Mouse (Mus musculus) limb, embryonic 13.5 days (tissue): ENCODE measurements around the gene Wrb. TPM values are rescaled to one million over a fixed set of nuclear protein-coding genes. Genes with fewer than 3 reads are reported as not detected.
"Not testable (repeated sequence)": the region's sequence is repeated elsewhere in the genome, so short reads cannot be mapped to it uniquely, and the experiment has no call there.

ENCODE experiments used
- ATAC-seq: fragments of 200-750 bp; cut with Nextera tagmentation; 2 replicates; pipeline ENCODE4 v1.8.0; 2017; ENCODE audit warnings: low read depth, moderate number of reproducible peaks, moderate TSS enrichment; ENCODE audit not compliant: low FRiP score
- H3K27ac ChIP-seq: fragments of 300-500 bp; sonication (generic); 2 replicates; pipeline ENCODE4 v1.5.1; 2015; ENCODE audit warnings: inconsistent platforms, mild to moderate bottlenecking, moderate library complexity
- H3K27me3 ChIP-seq: fragments of 300-500 bp; sonication (generic); 2 replicates; pipeline ENCODE4 v1.6.1; 2015; ENCODE audit warnings: mild to moderate bottlenecking, inconsistent platforms
- H3K36me3 ChIP-seq: fragments of 300-500 bp; sonication (generic); 2 replicates; pipeline ENCODE4 v1.6.1; 2015; ENCODE audit warnings: inconsistent platforms, mild to moderate bottlenecking, moderate library complexity
- H3K4me1 ChIP-seq: fragments of 300-500 bp; sonication (generic); 2 replicates; pipeline ENCODE4 v1.6.1; 2015; ENCODE audit warnings: inconsistent platforms
- H3K4me2 ChIP-seq: fragments of 300-500 bp; sonication (generic); replicated peaks from 2 replicates; pipeline ENCODE4 v1.6.1; 2015; ENCODE audit warnings: inconsistent platforms, mild to moderate bottlenecking, moderate library complexity
- H3K4me3 ChIP-seq: fragments of 300-500 bp; sonication (generic); 2 replicates; pipeline ENCODE4 v1.5.1; 2015; ENCODE audit warnings: moderate library complexity, mild to moderate bottlenecking, inconsistent platforms
- H3K9ac ChIP-seq: fragments of 300-500 bp; sonication (generic); 2 replicates; pipeline ENCODE4 v1.6.1; 2015; ENCODE audit warnings: mild to moderate bottlenecking, inconsistent platforms
- H3K9me3 ChIP-seq: fragments of 300-500 bp; sonication (generic); 2 replicates; pipeline ENCODE4 v1.6.1; 2016; ENCODE audit warnings: inconsistent platforms
- WGBS: fragments of 180-500 bp; shearing (Covaris S2); methylation state at CpG from one replicate; pipeline ENCODE4 v1.1.7; 2015; 5-methylcytosine and 5-hydroxymethylcytosine counted together
- polyA plus RNA-seq: library from polyadenylated mRNA; unstranded; fragments of >200 nt; fragmentation: Nextera tagmentation; extraction: Ambion mirVana; gene quantifications from 2 replicates; pipeline ENCODE4 v1.2.1, GENCODE M21; 2015

Wrb gene
- polyA plus RNA-seq, result 64.3 and 65.8 TPM in 2 replicates

DNA sequence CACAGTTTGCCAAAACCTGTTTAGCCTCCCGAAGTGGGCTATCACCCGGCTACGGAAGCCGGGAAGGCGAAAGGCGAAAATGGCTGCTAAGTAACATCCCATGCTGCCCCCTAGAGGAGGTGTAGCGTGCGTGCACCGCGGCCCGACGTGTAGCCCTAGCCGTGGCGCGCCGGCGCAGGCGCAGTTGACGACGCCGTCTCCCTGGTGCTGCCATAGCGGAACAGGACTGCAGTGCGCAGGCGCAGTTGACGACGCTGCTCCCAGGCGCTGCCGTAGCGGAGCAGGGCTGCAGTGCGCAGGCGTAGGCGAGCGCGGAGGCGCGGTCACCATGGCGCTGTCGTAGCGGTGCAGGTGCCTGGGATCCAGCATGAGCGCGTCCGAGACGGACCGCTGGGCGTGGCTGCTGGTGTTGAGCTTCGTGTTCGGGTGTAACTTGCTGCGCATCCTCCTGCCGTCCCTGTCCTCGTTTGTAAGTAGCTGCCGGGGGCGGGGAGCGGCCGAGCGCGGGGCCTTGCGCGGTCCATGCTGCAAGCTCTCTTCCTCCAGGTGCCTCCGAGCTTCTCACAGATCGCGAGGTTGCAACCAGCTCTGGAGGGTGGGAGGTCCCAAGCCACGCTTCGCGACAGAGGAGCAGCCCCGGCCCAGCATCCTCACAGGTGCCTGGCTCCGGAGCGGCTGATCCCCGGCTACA, at the start of gene Wrb:
TSS of gene Wrb (plus strand) at position 298 of the 691 bp plus-strand sequence.
- Histone ChIP-seq H3K36me3 (no peaks in the 10 kb centered on the region), H3K9me3 (peaks cover 8% of the 10 kb centered on the region; the same call in 1 of the 2 replicates), H3K4me1 (peaks cover 16% of the 10 kb centered on the region), H3K4me3 (peak within 1 kb of the TSS; percentile 85), H3K27me3 (no peaks in the 10 kb centered on the region), H3K4me2 (peak within 1 kb of the TSS; percentile 86), H3K27ac (no peak within 1 kb of the TSS), H3K9ac (peak within 1 kb of the TSS; percentile 77)
- ATAC-seq, result peak; percentile 96
- WGBS, result under 1% methylated on average over 68 of the region's 68 CpGs

GRCm38 (mm10) chr16:96095966-96096365, 49.2 kb upstream of the Wrb start:
- Histone ChIP-seq H3K36me3 (no peaks in the 10 kb centered on the region), H3K27me3 (no peaks in the 10 kb centered on the region), H3K9ac (no peak overlapping the region), H3K4me2 (no peak overlapping the region), H3K4me1 (no peaks in the 10 kb centered on the region), H3K9me3 (no peaks in the 10 kb centered on the region), H3K27ac (no peak overlapping the region), H3K4me3 (no peak overlapping the region)
- WGBS, result 88% methylated on average over 5 of the region's 5 CpGs
- ATAC-seq, result no peak

DNA sequence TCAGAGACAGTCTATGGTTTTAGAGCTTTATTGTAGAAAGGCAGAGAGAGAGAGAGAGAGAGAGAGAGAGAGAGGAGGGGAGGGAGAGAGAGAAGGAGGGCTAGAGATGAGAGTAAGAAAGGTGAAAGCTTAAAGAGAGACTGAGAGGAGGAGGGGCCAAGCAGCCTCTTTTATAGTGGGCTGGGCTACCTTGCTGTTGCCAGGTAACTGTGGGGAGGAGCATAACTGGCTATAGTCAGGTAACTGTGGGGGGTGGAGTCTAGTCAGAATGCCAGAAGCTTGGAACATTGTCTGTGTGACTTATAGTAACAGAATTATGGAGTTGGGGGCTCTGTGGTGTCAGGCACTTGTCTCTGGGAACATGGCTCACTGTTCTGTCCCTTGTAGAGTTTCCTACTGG, 47.4 kb upstream of the Wrb start:
- not testable (repeated sequence) for H3K36me3 ChIP-seq, H3K27me3 ChIP-seq, H3K27ac ChIP-seq, H3K9ac ChIP-seq, H3K4me2 ChIP-seq, H3K9me3 ChIP-seq, H3K4me1 ChIP-seq, H3K4me3 ChIP-seq, ATAC-seq

- Histone ChIP-seq H3K4me1 (no peaks in the 10 kb centered on the region), H3K9ac (no peak overlapping the region), H3K36me3 (no peaks in the 10 kb centered on the region), H3K27ac (no peak overlapping the region), H3K9me3 (no peaks in the 10 kb centered on the region), H3K4me3 (no peak overlapping the region), H3K27me3 (no peaks in the 10 kb centered on the region), H3K4me2 (no peak overlapping the region)
- no peak for ATAC-seq
- WGBS, result 41% methylated on average over 2 of the region's 2 CpGs
Measured at GRCm38 (mm10) chr16:96103036-96103435, 42.2 kb upstream of the Wrb start.

DNA sequence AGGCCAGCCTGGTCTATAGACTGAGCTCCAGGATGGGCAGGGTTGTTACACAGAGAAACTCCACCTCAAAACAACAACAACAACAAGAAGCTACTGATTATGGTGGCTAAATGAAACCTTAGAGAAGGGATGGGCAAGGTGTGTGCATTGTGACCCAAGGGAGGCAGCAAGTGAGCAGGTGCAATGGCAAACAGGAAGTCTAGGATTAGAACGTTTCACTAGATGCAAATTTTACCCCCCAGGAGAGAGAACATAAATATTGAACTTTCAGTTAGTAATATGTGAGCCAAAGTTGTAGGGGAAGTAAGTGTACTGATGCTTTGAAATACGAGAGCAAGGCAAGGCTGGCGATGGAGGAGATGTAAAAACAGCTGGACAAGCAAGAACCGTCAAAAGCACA, 35.5 kb upstream of the Wrb start:
- no peak for ATAC-seq
- H3K4me3 ChIP-seq, result no peak overlapping the region
- H3K27ac ChIP-seq, result no peak overlapping the region
- H3K9ac ChIP-seq, result no peak overlapping the region
- H3K9me3 ChIP-seq, result no peaks in the 10 kb centered on the region
- WGBS, result 53% methylated on average over 4 of the region's 4 CpGs
- no peak overlapping the region for H3K4me2 ChIP-seq
- H3K4me1 ChIP-seq, result peaks cover 3% of the 10 kb centered on the region; the same call in 1 of the 2 replicates
- H3K27me3 ChIP-seq, result no peaks in the 10 kb centered on the region
- H3K36me3 ChIP-seq, result no peaks in the 10 kb centered on the region

DNA sequence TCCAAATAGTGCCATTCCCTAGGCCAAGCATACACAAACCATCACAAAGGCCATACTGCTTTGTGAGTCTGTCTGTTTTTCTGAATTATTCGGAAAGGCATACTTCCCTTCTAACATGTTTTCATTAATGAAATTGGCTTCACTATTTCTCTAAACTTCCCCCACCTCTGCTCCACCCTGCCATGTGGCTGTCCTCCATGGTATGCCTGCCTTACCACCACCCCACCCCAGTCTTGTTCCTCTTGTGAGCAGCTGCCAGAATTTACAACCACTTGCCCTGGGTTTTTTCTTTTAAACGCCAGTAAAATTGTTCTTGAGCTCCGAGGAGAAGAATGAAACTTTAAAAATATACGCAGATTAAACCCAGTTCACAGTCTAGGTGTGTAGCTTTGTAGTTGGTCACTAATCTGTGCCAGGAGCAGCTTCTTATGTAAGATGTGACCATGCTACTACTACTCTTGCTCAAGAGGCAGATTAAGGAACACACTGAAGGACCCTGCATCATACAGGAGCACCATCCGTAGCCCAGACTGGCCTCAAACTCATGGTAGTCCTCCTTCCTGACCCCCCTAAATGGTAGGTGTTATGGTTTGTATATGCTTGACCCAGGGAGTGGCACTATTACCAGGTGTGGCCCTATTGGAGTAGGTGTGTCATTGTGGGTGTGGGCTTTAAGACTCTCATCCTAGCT, 34.4 kb upstream of the Wrb start:
- Histone ChIP-seq H3K27me3 (no peaks in the 10 kb centered on the region), H3K27ac (no peak overlapping the region), H3K4me1 (peaks cover 3% of the 10 kb centered on the region; the same call in 1 of the 2 replicates), H3K36me3 (no peaks in the 10 kb centered on the region), H3K4me3 (no peak overlapping the region), H3K9ac (no peak overlapping the region), H3K9me3 (no peaks in the 10 kb centered on the region), H3K4me2 (no peak overlapping the region)
- 64% methylated on average over 5 of the region's 5 CpGs for WGBS
- no peak for ATAC-seq

GRCm38 (mm10) chr16:96112769-96113168, 32.4 kb upstream of the Wrb start:
- 51% methylated on average over 2 of the region's 2 CpGs for WGBS
- Histone ChIP-seq H3K27me3 (no peaks in the 10 kb centered on the region), H3K4me2 (no peak overlapping the region), H3K27ac (no peak overlapping the region), H3K36me3 (no peaks in the 10 kb centered on the region), H3K4me3 (no peak overlapping the region), H3K9ac (no peak overlapping the region), H3K4me1 (peaks cover 3% of the 10 kb centered on the region; the same call in 1 of the 2 replicates), H3K9me3 (no peaks in the 10 kb centered on the region)
- no peak for ATAC-seq

GRCm38 (mm10) chr16:96114729-96115128, 30.5 kb upstream of the Wrb start:
- 55% methylated on average over 4 of the region's 4 CpGs for WGBS
- no peaks in the 10 kb centered on the region for H3K27me3 ChIP-seq

GRCm38 (mm10) chr16:96120022-96120623, 25.1 kb upstream of the Wrb start:
- WGBS, result 67% methylated on average over 4 of the region's 4 CpGs
- Histone ChIP-seq H3K4me2 (no peak overlapping the region), H3K27ac (peak overlapping the region; percentile 28; the same call in 1 of the 2 replicates), H3K27me3 (no peaks in the 10 kb centered on the region), H3K9ac (no peak overlapping the region), H3K9me3 (no peaks in the 10 kb centered on the region), H3K36me3 (peaks cover 42% of the 10 kb centered on the region), H3K4me3 (no peak overlapping the region), H3K4me1 (peaks cover 8% of the 10 kb centered on the region)
- ATAC-seq, result no peak

More at GRCm38 (mm10) chr16:96114729-96115128, 30.5 kb upstream of the Wrb start:
- H3K9me3 ChIP-seq, result no peaks in the 10 kb centered on the region
- peaks cover 3% of the 10 kb centered on the region; the same call in 1 of the 2 replicates for H3K4me1 ChIP-seq
- no peak overlapping the region for H3K4me2 ChIP-seq
- no peak overlapping the region for H3K27ac ChIP-seq
- no peak overlapping the region for H3K9ac ChIP-seq
- no peak overlapping the region for H3K4me3 ChIP-seq
- no peaks in the 10 kb centered on the region for H3K36me3 ChIP-seq
- no peak for ATAC-seq

- H3K27ac ChIP-seq, result peak overlapping the region; percentile 97
- H3K9me3 ChIP-seq, result no peaks in the 10 kb centered on the region
- peak overlapping the region; percentile 97 for H3K4me3 ChIP-seq
- peaks cover 30% of the 10 kb centered on the region for H3K4me1 ChIP-seq
- no peak for ATAC-seq
- WGBS, result 3% methylated on average over 19 of the region's 19 CpGs
- H3K27me3 ChIP-seq, result no peaks in the 10 kb centered on the region
- H3K9ac ChIP-seq, result peak overlapping the region; percentile 98
- peaks cover 46% of the 10 kb centered on the region for H3K36me3 ChIP-seq
- H3K4me2 ChIP-seq, result peak overlapping the region; percentile 92
Measured at GRCm38 (mm10) chr16:96126684-96127171, 18.5 kb upstream of the Wrb start.

- Histone ChIP-seq H3K27me3 (no peaks in the 10 kb centered on the region), H3K4me3 (peak overlapping the region; percentile 97), H3K36me3 (peaks cover 44% of the 10 kb centered on the region), H3K9me3 (no peaks in the 10 kb centered on the region), H3K9ac (peak overlapping the region; percentile 98), H3K4me2 (peak overlapping the region; percentile 92), H3K4me1 (peaks cover 30% of the 10 kb centered on the region), H3K27ac (peak overlapping the region; percentile 97)
- peak; percentile 63 for ATAC-seq
- 0% methylated on average over 52 of the region's 52 CpGs for WGBS
Measured at GRCm38 (mm10) chr16:96127288-96127656, 17.9 kb upstream of the Wrb start.
